Mouse (Mus musculus) spleen, adult 18-20 months (tissue): ENCODE measurements at regions not wholly inside any gene's neighbourhood (a gene's known extent, or its start where the extent isn't known, plus 50 kb on each side); places are given as distances from the start of the nearest gene placed in this dataset.
"Not testable (repeated sequence)": the region's sequence is repeated elsewhere in the genome, so short reads cannot be mapped to it uniquely, and the experiment has no call there.

ENCODE experiments used
- DNase-seq, 2 experiments: peaks; one replicate each; pipeline ENCODE4 v3.0.0; 2022; ENCODE audit warnings: mixed read lengths in 2 of 2

DNA sequence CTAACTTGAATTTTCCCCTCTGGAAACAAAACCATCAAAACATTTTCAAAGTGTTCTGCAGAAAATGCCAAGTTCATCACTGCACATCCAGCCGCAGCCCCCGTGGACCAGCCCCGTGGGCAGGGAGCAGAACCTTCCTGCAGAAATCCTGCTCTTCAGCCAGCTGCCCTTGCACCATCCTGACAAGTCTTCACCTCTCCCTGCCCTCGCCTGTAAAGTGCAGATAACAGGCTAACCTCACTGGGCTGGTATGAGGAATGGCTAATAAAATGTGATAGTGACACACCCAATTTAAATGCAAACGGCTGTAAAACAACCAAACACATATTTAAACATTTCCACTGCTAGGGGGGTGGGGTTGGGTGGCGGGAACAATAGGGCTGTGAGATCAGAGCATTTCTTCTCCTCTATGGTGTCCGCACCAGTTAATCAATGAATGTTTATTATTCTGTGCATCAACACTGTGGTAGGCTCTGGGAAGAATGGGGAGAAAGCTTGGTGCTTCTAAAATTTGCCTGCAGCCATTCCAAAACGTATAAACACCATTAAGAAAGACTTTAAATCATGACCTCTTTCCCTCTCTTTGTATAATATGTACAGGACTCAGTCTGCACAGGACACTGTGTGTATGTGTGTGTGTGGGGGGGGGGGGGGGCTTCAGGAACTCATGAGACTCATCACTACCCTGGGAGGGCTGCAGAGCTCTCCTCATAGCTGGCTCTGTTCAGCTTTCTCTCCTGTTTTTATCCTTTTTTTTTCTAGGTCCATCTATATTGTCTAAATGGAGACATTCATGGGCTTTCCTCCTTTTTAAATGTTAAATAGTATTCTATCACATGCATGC lies 215.1 kb upstream of the Klf3 start:
- no peak for DNase-seq

DNA sequence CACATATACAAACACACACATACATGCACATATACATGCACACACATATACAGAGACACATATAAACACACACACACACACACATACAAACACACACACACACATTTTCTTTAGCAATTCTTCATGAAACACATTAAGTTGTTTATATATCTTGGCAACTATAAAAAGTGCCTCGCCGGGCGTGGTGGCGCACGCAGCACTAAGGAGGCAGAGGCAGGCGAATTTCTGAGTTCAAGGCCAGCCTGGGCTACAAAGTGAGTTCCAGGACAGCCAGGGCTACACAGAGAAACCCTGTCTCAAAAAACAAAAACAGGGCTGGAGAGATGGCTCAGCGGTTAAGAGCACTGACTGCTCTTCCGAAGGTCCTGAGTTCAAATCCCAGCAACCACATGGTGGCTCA lies 214.4 kb upstream of the Klf3 start:
- not testable (repeated sequence) for DNase-seq

DNA sequence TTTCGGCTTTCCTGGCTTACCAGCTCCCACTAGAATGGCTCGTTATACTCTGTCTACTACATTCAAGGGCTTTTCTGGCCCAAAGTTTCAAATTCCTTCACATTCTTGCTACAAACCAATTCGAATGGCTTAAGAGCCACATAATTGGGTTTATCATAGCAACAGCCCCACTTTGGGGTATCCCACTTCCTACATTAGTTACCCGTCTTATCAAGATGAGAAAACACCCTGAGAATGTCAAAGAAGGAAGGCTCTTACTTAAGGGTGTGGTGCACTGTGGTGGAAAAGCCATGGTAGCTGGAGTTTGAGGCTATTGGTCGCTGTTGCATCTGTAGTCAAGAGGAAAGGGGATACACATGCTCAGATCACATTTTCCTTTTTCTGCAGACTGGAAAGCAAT lies 213.2 kb upstream of the Klf3 start:
- no peak for DNase-seq

DNA sequence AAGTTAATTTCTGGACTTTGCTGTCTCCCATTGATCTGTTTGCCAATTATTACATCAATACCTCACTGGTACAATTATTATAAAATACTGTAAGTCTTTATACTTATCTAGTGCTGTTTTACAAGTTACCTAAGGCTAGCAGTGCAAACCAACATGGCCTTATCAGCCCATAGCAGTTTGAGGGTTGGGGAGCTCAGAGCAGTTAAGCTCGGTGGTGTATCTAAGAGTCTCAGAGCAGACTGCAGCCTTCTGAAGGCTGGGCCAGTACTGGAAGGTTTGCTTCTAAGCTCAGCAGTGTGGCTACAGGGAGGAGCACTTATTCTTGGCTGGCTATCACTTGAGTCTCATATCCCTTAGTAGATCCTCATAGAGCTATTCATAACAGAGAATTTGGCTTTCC lies 212.4 kb upstream of the Klf3 start:
- no peak for DNase-seq

DNA sequence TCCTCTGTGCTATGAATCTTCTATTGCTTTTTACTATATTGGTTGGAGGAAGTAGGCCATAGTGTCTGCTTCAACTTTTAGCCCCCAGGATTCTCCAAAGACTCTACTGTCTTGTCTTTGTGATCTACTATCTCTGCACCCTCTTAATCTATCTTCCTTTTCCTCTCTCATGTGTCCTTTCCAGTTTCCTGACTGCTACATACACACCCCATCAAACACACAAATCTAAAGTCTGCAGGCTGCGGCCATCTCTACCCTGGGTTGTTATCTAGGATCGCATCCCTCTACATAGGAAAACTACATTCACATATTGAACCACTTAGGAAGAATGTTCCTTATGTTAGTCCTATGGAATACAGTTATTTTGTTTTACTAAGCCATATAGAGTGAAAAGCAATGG lies 211.4 kb upstream of the Klf3 start:
- DNase-seq = no peak

DNA sequence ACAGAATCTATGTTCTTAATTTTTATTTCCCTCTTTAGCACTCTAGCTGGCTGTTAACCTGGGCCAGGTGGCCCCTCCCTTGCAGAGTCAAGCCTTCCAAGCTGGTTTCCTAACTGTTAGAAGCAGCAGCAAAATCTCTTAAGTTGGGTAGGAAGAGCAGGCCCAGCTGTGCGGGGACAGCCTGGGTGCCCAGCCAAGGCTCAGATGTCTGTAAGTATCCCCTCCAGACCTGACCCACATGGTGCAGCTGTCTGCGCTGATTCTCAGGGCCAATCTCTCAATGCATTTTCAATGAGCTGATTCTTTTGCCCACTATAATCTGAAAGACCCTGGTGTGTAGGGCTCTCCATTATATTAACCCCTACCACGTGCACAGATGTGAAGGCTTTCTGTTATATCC lies 208.0 kb upstream of the Klf3 start:
- DNase-seq = no peak

DNA sequence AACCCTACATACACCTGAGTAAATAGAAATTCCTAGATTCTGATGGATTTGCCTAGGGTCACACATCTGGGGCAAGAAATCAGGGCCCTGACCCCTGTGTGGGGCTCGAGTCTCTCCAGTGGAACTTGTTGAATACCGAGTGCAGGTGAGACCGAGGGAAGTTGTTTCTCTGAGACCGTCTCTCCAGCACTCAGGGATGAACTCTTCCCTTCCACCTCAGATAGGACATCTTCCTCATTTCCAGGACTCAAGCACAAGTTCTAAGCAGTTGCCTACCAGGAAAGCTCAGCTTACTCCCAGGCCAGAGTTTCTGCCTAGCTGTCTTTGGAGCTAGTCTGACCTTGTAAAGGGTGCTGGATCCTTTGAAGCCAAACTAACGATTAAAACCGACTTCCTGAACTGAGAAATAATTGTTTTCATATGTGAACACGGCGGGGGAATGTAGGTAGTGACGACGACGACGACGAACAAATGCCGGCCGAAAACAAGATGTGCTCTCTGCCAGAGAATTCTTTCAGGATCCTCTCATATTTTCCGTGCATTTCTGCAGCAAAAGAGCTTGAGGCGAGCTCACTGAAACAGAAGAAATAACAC lies 207.3 kb upstream of the Klf3 start:
- DNase-seq = no peak

DNA sequence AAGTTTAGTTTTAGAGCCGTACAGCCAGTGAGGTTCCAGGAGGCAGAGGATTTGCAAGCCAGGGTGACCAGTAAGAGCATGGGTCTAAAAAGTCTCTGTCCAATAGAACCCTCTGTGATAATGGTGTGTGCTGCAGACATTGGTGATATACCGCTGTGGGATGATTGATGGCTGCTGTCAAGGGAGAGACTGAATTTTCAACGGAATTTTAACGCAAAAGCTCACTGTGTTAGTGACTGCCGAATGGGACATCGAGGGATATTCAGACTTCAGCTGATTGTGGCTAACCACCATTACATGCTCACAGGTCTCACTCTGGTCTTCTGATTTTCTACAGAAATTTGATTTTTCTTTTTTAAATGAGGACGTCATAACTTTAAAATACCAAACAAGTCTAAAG lies 206.2 kb upstream of the Klf3 start:
- no peak for DNase-seq

DNA sequence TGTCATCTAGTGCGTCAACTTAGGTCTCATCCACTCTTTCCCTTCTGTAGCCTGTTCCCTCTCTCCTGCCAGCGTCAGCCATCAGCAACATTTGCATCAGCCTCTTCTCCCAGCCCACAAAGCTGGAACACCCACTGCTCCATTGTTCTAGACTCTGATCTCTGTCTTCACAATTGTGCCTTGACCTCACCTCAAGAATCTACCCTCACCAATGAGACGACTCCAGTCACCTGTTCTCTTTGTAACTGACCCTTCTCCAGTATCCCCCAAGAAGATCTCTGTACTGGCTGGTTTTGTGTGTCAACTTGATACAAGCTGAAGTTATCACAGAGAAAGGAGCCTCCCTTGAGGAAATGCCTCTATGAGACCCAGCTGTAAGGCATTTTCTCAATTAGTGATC lies 205.7 kb upstream of the Klf3 start:
- DNase-seq = no peak

DNA sequence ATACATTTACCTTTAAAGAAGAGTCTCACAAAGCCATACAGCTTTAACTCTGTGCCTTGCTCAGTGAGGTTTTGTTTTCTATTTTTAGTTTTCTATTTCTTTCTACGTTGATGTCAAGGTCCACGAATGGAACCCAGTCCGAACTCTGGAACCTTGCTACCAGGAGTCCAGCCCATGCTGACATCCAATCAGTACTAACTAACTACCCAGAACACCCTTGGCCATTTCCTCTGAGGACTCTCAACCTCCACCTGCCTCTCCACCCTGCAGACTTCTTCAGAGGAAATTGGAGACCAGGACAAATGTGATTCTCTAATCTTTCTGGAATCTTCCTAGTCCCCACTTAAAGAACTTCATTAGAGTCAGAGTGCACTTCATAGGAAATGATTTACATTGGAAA lies 204.6 kb upstream of the Klf3 start:
- no peak for DNase-seq

DNA sequence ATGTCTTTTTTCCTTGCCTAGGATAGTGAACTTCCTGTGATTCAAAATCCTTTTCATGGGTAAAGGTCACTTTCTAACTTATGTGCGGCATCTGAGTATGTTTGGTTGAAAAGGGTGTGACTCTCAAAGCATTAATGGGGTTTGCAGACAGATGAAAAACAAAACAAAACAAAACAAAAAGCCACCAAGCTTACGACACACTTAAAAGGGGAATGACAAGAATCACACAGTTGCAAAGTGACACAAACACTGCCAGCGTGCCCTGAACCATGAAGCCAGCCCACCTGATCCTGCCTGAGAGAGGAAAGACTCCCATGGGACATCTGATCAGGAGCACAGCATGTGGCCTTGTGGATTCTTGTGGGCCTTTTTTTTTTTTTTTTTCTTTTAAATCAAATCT lies 204.2 kb upstream of the Klf3 start:
- DNase-seq = no peak

DNA sequence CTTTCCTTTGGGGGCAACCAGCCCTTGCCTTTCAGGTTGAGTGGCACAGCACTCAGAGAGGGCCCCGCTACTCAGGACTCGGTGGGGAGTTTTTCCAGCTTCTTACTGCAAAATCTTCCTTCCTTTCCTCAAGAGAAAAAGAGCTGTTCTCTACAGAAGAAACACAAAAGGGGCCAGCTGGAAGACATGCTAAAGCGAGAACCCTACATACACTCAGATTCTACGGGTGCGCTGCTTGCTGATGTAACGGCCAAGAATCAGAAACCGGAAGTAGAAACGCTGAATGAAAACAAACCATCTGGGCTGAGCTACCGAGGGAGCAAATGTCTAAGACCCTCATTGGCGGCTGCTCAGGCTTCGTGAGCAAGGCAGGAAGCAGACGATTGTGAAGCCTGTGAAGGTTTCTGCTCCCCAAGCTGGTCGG lies 203.3 kb upstream of the Klf3 start:
- DNase-seq = peak; percentile 36 to 49

DNA sequence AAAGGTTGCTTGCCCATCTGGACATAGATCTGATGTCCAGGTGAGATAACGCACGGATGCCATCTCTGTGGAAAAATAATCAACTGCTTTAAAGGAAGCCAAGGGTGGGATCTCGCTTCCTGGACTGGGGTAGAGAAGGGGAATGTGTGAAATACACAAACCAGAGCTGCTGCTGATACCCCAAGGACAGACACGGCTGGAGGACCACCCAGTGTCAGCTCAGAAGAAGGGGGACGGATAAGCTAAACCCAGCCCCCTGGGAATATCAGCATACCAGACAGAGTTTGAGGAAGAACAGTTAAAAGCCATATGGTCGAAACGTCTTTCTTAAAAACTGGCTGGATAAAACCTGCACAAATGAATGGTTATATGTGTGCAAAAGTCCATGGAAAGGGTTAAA lies 202.8 kb upstream of the Klf3 start:
- DNase-seq = no peak

DNA sequence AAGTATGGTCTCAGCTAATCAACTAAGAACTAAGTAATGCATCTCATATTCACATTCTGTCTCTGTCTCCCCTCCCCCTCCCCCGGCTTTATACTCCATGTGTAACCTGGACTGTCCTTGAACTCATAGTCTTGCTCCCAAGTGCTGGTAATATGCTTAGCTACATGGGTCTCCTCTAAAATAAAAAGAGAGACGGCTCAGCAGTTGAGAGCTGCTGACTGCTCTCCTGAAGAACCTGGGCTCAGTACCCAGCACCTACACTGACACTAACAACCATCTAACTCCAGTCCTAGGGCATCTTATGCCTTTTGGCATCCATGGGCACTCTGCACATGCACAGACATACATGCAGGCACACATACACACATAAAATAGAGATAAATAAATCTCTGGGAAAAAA lies 202.4 kb upstream of the Klf3 start:
- DNase-seq = no peak

DNA sequence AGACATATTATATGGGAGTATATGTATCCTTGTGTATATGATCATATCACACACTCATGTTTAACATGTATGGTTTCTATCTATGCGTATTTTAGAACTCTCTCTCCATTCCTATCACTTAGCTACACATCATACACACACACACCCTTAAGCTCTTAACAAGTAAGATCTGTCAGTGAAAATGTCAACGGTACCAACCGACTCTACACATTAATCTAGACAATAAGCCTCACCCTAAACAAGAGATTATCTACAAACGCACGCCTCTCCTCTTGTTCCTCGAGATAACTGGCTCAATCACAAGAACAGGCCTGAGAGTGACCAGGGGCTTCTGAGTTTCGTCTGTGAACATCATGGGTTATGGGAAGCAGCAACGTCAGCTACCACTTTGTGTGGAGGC lies 201.9 kb upstream of the Klf3 start:
- DNase-seq = no peak

DNA sequence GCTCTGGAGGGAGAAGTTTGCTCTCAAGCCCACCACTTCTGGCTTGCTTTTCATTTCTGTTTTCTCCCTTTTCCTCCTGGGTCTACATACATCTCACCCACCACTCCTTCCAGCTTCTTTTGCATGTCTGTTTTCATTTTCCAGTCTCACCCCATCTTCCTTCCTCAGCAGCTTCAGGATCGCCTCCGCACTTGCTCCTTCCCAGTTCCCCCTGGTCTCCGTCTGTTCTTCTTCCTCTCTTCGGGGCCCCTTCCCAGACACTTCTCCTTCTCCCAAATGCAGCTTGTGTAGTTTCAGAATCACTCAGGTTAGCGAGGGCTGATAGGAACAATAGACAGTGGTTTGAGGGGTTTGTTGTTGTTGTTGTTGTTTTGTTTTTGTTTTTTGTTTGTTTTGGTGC lies 201.4 kb upstream of the Klf3 start:
- no peak for DNase-seq

DNA sequence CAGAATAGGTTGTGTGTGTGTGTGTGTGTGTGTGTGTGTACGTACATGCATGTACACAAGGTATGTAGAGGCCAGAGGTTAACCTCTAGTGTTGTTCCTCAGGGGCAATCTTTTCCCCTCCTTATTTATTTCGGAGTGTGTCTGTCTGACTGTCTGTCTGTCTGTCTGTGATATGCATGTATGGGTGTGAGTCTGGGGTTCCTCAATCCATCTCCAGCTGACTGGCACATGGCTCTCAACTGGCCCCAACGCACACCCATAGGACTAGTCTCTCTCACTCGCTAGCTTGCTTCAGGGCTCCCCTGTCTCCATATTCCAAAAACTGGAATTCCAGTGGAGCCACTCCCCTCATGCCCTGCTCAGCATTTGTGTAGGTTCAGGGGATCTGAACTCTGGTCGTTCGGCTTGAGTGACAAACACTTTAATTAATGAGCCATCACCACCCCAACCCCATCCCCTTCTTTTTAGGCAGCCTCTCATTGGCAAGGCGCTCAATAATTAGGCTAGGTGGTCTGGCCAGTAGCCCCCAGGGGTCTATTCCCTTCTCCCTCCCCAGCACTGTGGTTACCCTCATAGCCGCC lies 200.7 kb upstream of the Klf3 start:
- no peak for DNase-seq

DNA sequence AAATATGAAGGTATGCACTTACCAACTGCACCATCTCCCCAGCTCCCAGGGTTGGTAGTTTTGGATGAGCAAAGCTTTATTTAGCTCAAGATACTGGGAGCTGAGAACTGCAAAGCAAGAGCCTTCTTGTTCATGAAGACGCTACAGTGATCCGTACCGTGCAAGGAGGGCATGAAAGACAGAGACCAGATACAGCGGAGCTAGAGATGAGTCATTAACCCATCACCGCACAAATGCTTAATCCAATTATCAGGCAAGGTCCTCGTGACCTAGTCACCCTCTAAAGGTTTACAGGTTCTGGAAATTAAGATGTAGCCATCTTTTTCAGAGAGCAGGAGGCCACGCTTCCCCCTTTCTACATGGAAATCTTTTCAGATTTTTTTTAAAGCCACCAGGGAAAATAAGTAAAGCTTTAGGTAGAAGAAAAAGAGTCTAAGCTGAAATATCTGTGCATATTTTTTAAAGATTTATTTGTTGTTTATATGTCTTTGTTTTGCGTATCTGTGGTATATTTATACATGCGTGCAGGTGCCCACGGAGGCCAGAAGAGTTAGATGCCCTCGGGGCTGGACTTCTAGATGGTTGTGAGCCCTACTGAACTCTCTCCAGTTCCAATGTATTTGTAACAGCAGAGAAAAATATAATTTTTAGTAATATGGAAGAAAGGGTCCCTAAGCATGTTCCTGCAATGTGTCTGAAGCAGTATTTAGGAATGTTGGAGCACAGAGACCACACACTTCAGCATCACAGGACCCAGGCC lies 200.0 kb upstream of the Klf3 start:
- no peak for DNase-seq

DNA sequence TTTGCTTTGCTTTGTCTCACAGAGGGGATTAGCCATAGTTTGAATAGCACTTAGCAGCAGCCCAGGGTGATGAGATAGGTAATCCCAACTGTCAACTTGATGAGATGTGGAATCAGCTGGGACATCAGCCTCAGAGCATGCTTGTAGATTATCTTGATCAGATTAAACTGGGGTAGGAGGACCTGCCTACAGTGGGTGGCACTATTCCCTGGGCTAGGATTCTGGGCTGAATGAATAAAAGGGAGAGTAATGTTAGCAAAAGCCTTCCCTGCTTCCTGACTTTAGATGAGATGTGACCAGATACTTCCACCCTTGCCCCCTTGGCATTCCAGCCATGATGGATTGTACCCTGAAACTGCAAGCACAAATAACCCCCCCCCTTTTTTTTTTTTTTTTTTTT lies 198.0 kb upstream of the Klf3 start:
- DNase-seq = no peak

DNA sequence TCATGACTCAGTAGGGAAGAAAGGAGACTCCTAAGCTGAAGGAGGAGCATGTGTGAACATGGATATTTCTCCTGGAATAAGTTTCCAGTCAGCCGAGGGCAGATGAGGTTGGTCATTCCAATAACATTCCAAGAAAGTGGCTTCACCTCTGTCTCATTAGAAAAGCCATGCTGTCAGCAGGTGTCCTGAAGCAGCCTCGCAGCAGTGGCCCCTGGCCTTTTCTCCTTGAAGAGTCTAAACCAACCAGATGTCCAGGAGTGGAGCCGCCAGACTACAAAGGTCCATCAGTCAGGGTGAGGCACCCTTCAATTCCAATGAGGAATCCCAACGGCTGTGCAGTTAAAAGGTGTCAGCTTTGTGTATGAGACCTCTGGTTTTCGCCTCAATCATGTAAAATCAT lies 197.2 kb upstream of the Klf3 start:
- DNase-seq = no peak

DNA sequence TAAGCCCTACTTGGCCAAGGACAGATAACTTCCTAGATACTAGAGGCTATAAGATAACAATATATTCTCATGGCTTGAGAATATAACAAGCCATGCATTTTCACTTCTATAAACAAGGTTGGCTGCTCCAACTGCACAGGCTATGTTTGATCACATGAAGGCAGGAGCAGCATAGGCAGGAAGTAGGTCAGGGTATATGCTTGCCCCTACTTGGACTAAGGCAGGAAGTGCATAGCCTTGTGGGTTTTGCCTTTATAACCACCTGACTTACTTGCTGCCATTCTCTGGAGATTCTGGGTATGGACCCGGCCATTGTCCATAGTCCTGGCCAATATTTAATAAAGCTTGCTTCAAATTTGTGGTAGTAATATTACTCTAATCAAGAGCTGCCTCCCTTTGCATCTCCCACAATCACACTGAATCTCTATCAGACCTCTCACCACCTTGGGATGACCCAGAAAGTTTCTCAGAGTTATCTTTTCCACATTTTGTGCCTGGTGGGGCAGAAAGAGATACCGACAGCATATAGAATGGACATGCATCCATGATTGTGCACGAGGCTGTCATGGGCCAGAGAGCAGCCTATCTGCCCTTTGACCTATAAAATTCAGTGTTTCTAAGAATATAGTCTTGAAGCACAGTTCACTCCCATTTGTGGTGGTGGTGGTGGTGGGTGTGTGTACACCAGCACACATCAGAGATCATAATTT lies 193.7 kb upstream of the Klf3 start:
- DNase-seq = no peak

DNA sequence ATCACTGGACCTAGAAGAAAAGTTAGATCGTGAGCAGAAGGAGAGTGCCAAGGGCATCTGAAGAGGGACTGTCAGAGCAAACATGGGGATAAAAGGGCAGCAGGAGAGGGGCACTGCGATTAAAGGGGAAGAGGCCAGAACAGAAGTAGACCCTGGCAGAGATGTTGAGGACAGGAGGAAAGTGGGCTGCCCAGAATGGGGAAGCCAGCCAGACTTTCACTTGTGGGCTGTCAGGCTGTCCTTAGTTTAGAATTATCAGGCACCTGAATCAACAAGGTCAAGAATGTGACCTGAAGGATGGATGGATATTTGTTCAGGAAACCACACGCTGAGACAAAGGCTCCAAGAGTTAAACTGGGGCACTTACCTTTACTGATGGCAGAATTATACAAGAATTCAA lies 193.0 kb upstream of the Klf3 start:
- no peak for DNase-seq
